Comparison of ENCODE assay signal across 15 mouse cellular contexts in genomic region chr12:102701691-102702207, GRCm38 (mm10). TPM values are rescaled to one million over a fixed set of nuclear protein-coding genes. Genes with fewer than 3 reads are reported as not detected.
DNase-seq lines count a peak whose midpoint lies in the region; ATAC-seq and TF ChIP-seq lines count a peak whose summit lies in the region.
"Had no signal": no experiment of that assay in that cellular context is flagged by ENCODE, and none has a peak within 500 bp of the region (broad histone marks: within the 10 kb centered on the region; RNA-seq: fewer than 3 reads in every experiment).

No protein-coding gene starts in this region.

- no peak for TF ChIP-seq POLR2A in ES-Bruce4 (IDR thresholded peaks at IDR 0.05; ENCODE audit: insufficient read depth, low read length)

- H3K4me2 ChIP-seq in forebrain, embryonic 11.5 days (ENCODE audit: low read depth, low read length, severe bottlenecking), result no peak overlapping the region
- peak overlapping the region; percentile 97 for H3K4me2 ChIP-seq in hindbrain, embryonic 12.5 days (replicated peaks)
- H3K4me2 ChIP-seq in midbrain, embryonic 14.5 days (ENCODE audit: low read length), result peak overlapping the region; percentile 79
- H3K4me2 ChIP-seq in liver, postnatal 0 days (ENCODE audit: low read depth, low read length), result no peak overlapping the region

- H3K27me3 ChIP-seq in forebrain, embryonic 10.5 days (ENCODE audit: poor library complexity, severe bottlenecking), result peaks cover 16% of the 10 kb centered on the region
- H3K27me3 ChIP-seq in forebrain, embryonic 11.5 days (ENCODE audit: control insufficient read depth, insufficient read depth, low read length), result no peaks in the 10 kb centered on the region
- H3K27me3 ChIP-seq in ES-Bruce4 (ENCODE audit: control insufficient read depth, insufficient read depth, low read length, poor library complexity, severe bottlenecking), result no peaks in the 10 kb centered on the region
- 0 out of 2 replicates have a peak, but pooled peaks cover 3% of the 10 kb centered on the region for H3K27me3 ChIP-seq in hindbrain, embryonic 12.5 days
- H3K27me3 ChIP-seq in midbrain, embryonic 14.5 days (ENCODE audit: control insufficient read depth, insufficient read depth, low read length), result no peaks in the 10 kb centered on the region
- H3K27me3 ChIP-seq in liver, postnatal 0 days (ENCODE audit: insufficient read depth, low read length), result no peaks in the 10 kb centered on the region

- ATAC-seq in forebrain, embryonic 11.5 days (replicated peaks; ENCODE audit: low FRiP score), result no peak
- ATAC-seq in hindbrain, embryonic 12.5 days (ENCODE audit: low FRiP score), result no peak
- no peak for ATAC-seq in midbrain, embryonic 14.5 days (ENCODE audit: low FRiP score, low TSS enrichment)
- ATAC-seq in liver, postnatal 0 days, result no peak

- peaks cover 85% of the 10 kb centered on the region for H3K4me1 ChIP-seq in forebrain, embryonic 10.5 days
- peaks cover 32% of the 10 kb centered on the region for H3K4me1 ChIP-seq in forebrain, embryonic 11.5 days (replicated peaks; ENCODE audit: control insufficient read depth, insufficient read depth, low read length)
- peaks cover 25% of the 10 kb centered on the region for H3K4me1 ChIP-seq in ES-Bruce4 (ENCODE audit: control insufficient read depth, insufficient read depth, low read length)
- H3K4me1 ChIP-seq in hindbrain, embryonic 12.5 days, result peaks cover 63% of the 10 kb centered on the region
- peaks cover 43% of the 10 kb centered on the region for H3K4me1 ChIP-seq in midbrain, embryonic 14.5 days (ENCODE audit: control insufficient read depth, insufficient read depth, low read length)
- peaks cover 69% of the 10 kb centered on the region for H3K4me1 ChIP-seq in liver, postnatal 0 days (ENCODE audit: insufficient read depth)

- no peak overlapping the region for H3K9ac ChIP-seq in forebrain, embryonic 11.5 days (ENCODE audit: low read length)
- H3K9ac ChIP-seq in ES-Bruce4 (ENCODE audit: low read depth, poor library complexity, severe bottlenecking), result peak overlapping the region; percentile 80; the same call in 1 of the 2 replicates
- H3K9ac ChIP-seq in hindbrain, embryonic 12.5 days, result no peak overlapping the region
- no peak overlapping the region for H3K9ac ChIP-seq in midbrain, embryonic 14.5 days (replicated peaks; ENCODE audit: low read length)
- H3K9ac ChIP-seq in liver, postnatal 0 days (replicated peaks), result no peak overlapping the region

- WGBS in forebrain, embryonic 10.5 days, result 91% methylated on average over 5 of the region's 5 CpGs
- 91% methylated on average over 5 of the region's 5 CpGs for WGBS in forebrain, embryonic 11.5 days
- WGBS in hindbrain, embryonic 12.5 days, result 82% methylated on average over 5 of the region's 5 CpGs
- 89% methylated on average over 5 of the region's 5 CpGs for WGBS in midbrain, embryonic 14.5 days
- 69% methylated on average over 5 of the region's 5 CpGs for WGBS in liver, postnatal 0 days (ENCODE audit: insufficient replicate concordance)

- no peak for DNase-seq in forebrain, embryonic 10.5 days (ENCODE audit: extremely low spot score, low spot score)
- no peak for DNase-seq in forebrain, embryonic 11.5 days (ENCODE audit: low spot score)
- DNase-seq in midbrain, embryonic 14.5 days, result no peak
- no peak for DNase-seq in urinary bladder, postnatal 10 days (ENCODE audit: low spot score)
- no peak for DNase-seq in left cerebral cortex, adult 18-20 months (ENCODE audit: low spot score in 2 of 2)
- no peak for DNase-seq in liver, postnatal 0 days

- H3K36me3 ChIP-seq in forebrain, embryonic 10.5 days (replicated peaks), result peaks cover 7% of the 10 kb centered on the region; the same call in 1 of the 2 replicates
- H3K36me3 ChIP-seq in forebrain, embryonic 11.5 days (ENCODE audit: control insufficient read depth, insufficient read depth, low read length), result no peaks in the 10 kb centered on the region
- no peaks in the 10 kb centered on the region for H3K36me3 ChIP-seq in ES-Bruce4 (ENCODE audit: control insufficient read depth, insufficient read depth, low read length, poor library complexity, severe bottlenecking)
- no peaks in the 10 kb centered on the region for H3K36me3 ChIP-seq in hindbrain, embryonic 12.5 days
- no peaks in the 10 kb centered on the region for H3K36me3 ChIP-seq in midbrain, embryonic 14.5 days (ENCODE audit: control insufficient read depth, insufficient read depth, low read length)
- no peaks in the 10 kb centered on the region for H3K36me3 ChIP-seq in liver, postnatal 0 days (replicated peaks; ENCODE audit: insufficient read depth, low read length)

- H3K27ac ChIP-seq in forebrain, embryonic 10.5 days, result peak overlapping the region; percentile 92
- H3K27ac ChIP-seq in forebrain, embryonic 11.5 days (ENCODE audit: low read depth, low read length), result no peak overlapping the region
- H3K27ac ChIP-seq in ES-Bruce4 (ENCODE audit: insufficient read depth, low read length), result peak overlapping the region; percentile 33; the same call in 1 of the 2 replicates
- H3K27ac ChIP-seq in hindbrain, embryonic 12.5 days, result no peak overlapping the region
- H3K27ac ChIP-seq in midbrain, embryonic 14.5 days (replicated peaks; ENCODE audit: low read depth, low read length), result no peak overlapping the region
- H3K27ac ChIP-seq in liver, postnatal 0 days (ENCODE audit: low read depth), result no peak overlapping the region

- H3K9me3 ChIP-seq in forebrain, embryonic 10.5 days, result no peaks in the 10 kb centered on the region
- H3K9me3 ChIP-seq in forebrain, embryonic 11.5 days (ENCODE audit: control insufficient read depth, low read length), result no peaks in the 10 kb centered on the region
- no peaks in the 10 kb centered on the region for H3K9me3 ChIP-seq in ES-Bruce4 (replicated peaks; ENCODE audit: control insufficient read depth, insufficient read depth, low read length, poor library complexity, severe bottlenecking)
- H3K9me3 ChIP-seq in hindbrain, embryonic 12.5 days (replicated peaks), result no peaks in the 10 kb centered on the region
- H3K9me3 ChIP-seq in midbrain, embryonic 14.5 days (ENCODE audit: control insufficient read depth, low read length), result no peaks in the 10 kb centered on the region
- no peaks in the 10 kb centered on the region for H3K9me3 ChIP-seq in liver, postnatal 0 days (ENCODE audit: low read length)

- no peak for TF ChIP-seq CTCF in ES-Bruce4 (IDR thresholded peaks at IDR 0.05; ENCODE audit: low read depth, low read length)
- TF ChIP-seq CTCF in liver, postnatal 0 days (IDR thresholded peaks at IDR 0.05; ENCODE audit: low read depth), result no peak

- TF ChIP-seq EP300 in ES-Bruce4 (IDR thresholded peaks at IDR 0.05; ENCODE audit: insufficient read depth, low read depth, low read length), result no peak
- no peak for TF ChIP-seq EP300 in liver, postnatal 0 days (IDR thresholded peaks at IDR 0.05; ENCODE audit: low read depth)

- no peak overlapping the region for H3K4me3 ChIP-seq in forebrain, embryonic 10.5 days
- no peak overlapping the region for H3K4me3 ChIP-seq in forebrain, embryonic 11.5 days (ENCODE audit: low read depth, low read length)
- peak overlapping the region; percentile 55; the same call in 1 of the 2 replicates for H3K4me3 ChIP-seq in ES-Bruce4 (ENCODE audit: low read depth, low read length)
- no peak overlapping the region for H3K4me3 ChIP-seq in hindbrain, embryonic 12.5 days
- H3K4me3 ChIP-seq in midbrain, embryonic 14.5 days (replicated peaks; ENCODE audit: low read depth, low read length), result no peak overlapping the region
- no peak overlapping the region for H3K4me3 ChIP-seq in liver, postnatal 0 days (ENCODE audit: low read depth, low read length)

RNA-seq across cellular contexts. Expression of gene Itpk1, which starts 3.0 kb away (rescaled TPM):
- 16.5 and 18.5 TPM in 2 replicates for polyA plus RNA-seq in forebrain, embryonic 10.5 days (2016; fragmentation: Nextera tagmentation; extraction: Ambion mirVana)
- 19.6 and 21.5 TPM in 2 replicates for polyA plus RNA-seq in forebrain, embryonic 11.5 days (2014; fragmentation: Nextera tagmentation; extraction: Ambion mirVana)
- polyA plus RNA-seq in ES-Bruce4 (2011; ENCODE audit: insufficient read depth, insufficient read length, low read depth, missing spikeins), result 40.4 and 44.0 TPM in 2 replicates
- polyA plus RNA-seq in hindbrain, embryonic 12.5 days (2016; fragmentation: Nextera tagmentation; extraction: Ambion mirVana), result 16.6 and 17.1 TPM in 2 replicates
- polyA plus RNA-seq in midbrain, embryonic 14.5 days (2014; fragmentation: Nextera tagmentation; extraction: Ambion mirVana), result 24.0 and 30.1 TPM in 2 replicates
- 10 to 100 TPM; 56.0 to 63.6 TPM for total RNA-seq in left cerebral cortex, adult 18-20 months (2021)
- polyA plus RNA-seq in liver, postnatal 0 days (2015; fragmentation: Nextera tagmentation; extraction: Ambion mirVana), result 3.6 TPM in 2 replicates

RNA-seq across cellular contexts. Expression of gene Moap1, which starts 41.7 kb away (rescaled TPM):
- polyA plus RNA-seq in forebrain, embryonic 10.5 days (2016; fragmentation: Nextera tagmentation; extraction: Ambion mirVana), result 33.8 and 36.5 TPM in 2 replicates
- polyA plus RNA-seq in forebrain, embryonic 11.5 days (2014; fragmentation: Nextera tagmentation; extraction: Ambion mirVana), result 31.9 and 34.4 TPM in 2 replicates
- polyA plus RNA-seq in ES-Bruce4 (2011; ENCODE audit: insufficient read depth, insufficient read length, low read depth, missing spikeins), result 6.7 and 7.5 TPM in 2 replicates
- 35.1 and 38.2 TPM in 2 replicates for polyA plus RNA-seq in hindbrain, embryonic 12.5 days (2016; fragmentation: Nextera tagmentation; extraction: Ambion mirVana)
- 60.0 and 63.6 TPM in 2 replicates for polyA plus RNA-seq in midbrain, embryonic 14.5 days (2014; fragmentation: Nextera tagmentation; extraction: Ambion mirVana)
- total RNA-seq in left cerebral cortex, adult 18-20 months (2021), result 10 to 100 TPM; 33.1 to 34.5 TPM
- 4.2 and 4.9 TPM in 2 replicates for polyA plus RNA-seq in liver, postnatal 0 days (2015; fragmentation: Nextera tagmentation; extraction: Ambion mirVana)

RNA-seq across cellular contexts. Expression of gene Tmem251, which starts 41.8 kb away (rescaled TPM):
- polyA plus RNA-seq in forebrain, embryonic 10.5 days (2016; fragmentation: Nextera tagmentation; extraction: Ambion mirVana), result 12.0 and 14.2 TPM in 2 replicates
- 12.7 and 14.0 TPM in 2 replicates for polyA plus RNA-seq in forebrain, embryonic 11.5 days (2014; fragmentation: Nextera tagmentation; extraction: Ambion mirVana)
- polyA plus RNA-seq in ES-Bruce4 (2011; ENCODE audit: insufficient read depth, insufficient read length, low read depth, missing spikeins), result 6.3 TPM in 2 replicates
- polyA plus RNA-seq in hindbrain, embryonic 12.5 days (2016; fragmentation: Nextera tagmentation; extraction: Ambion mirVana), result 10.8 and 11.7 TPM in 2 replicates
- 13.0 and 13.2 TPM in 2 replicates for polyA plus RNA-seq in midbrain, embryonic 14.5 days (2014; fragmentation: Nextera tagmentation; extraction: Ambion mirVana)
- total RNA-seq in left cerebral cortex, adult 18-20 months (2021), result 1 to 10 TPM; 5.1 to 5.7 TPM
- polyA plus RNA-seq in liver, postnatal 0 days (2015; fragmentation: Nextera tagmentation; extraction: Ambion mirVana), result 5.6 and 5.8 TPM in 2 replicates

RNA-seq across cellular contexts. Expression of gene Gm28051, which starts 55.8 kb away (rescaled TPM):
- polyA plus RNA-seq in forebrain, embryonic 10.5 days (2016; fragmentation: Nextera tagmentation; extraction: Ambion mirVana), result not detected in 2 replicates
- not detected in 2 replicates for polyA plus RNA-seq in forebrain, embryonic 11.5 days (2014; fragmentation: Nextera tagmentation; extraction: Ambion mirVana)
- polyA plus RNA-seq in ES-Bruce4 (2011; ENCODE audit: insufficient read depth, insufficient read length, low read depth, missing spikeins), result not detected in 2 replicates
- not detected in 2 replicates for polyA plus RNA-seq in hindbrain, embryonic 12.5 days (2016; fragmentation: Nextera tagmentation; extraction: Ambion mirVana)
- not detected in 2 replicates for polyA plus RNA-seq in midbrain, embryonic 14.5 days (2014; fragmentation: Nextera tagmentation; extraction: Ambion mirVana)
- not detected for total RNA-seq in left cerebral cortex, adult 18-20 months (2021)
- polyA plus RNA-seq in liver, postnatal 0 days (2015; fragmentation: Nextera tagmentation; extraction: Ambion mirVana), result not detected in 2 replicates
- total RNA-seq: heart, adult 18-20 months; heart, postnatal 14 days; layer of hippocampus, postnatal 25 days had no signal
- polyA plus RNA-seq: embryonic facial prominence, embryonic 14.5 days; kidney, embryonic 14.5 days; limb, embryonic 14.5 days; lung, adult 2 months had no signal

RNA-seq across cellular contexts. Expression of gene Gon7, which starts 55.9 kb away (rescaled TPM):
- 47.9 and 52.4 TPM in 2 replicates for polyA plus RNA-seq in forebrain, embryonic 10.5 days (2016; fragmentation: Nextera tagmentation; extraction: Ambion mirVana)
- 45.9 and 46.0 TPM in 2 replicates for polyA plus RNA-seq in forebrain, embryonic 11.5 days (2014; fragmentation: Nextera tagmentation; extraction: Ambion mirVana)
- 23.6 and 26.6 TPM in 2 replicates for polyA plus RNA-seq in ES-Bruce4 (2011; ENCODE audit: insufficient read depth, insufficient read length, low read depth, missing spikeins)
- 40.1 and 44.5 TPM in 2 replicates for polyA plus RNA-seq in hindbrain, embryonic 12.5 days (2016; fragmentation: Nextera tagmentation; extraction: Ambion mirVana)
- 44.9 and 51.8 TPM in 2 replicates for polyA plus RNA-seq in midbrain, embryonic 14.5 days (2014; fragmentation: Nextera tagmentation; extraction: Ambion mirVana)
- 10 to 100 TPM; 13.8 to 21.4 TPM for total RNA-seq in left cerebral cortex, adult 18-20 months (2021)
- polyA plus RNA-seq in liver, postnatal 0 days (2015; fragmentation: Nextera tagmentation; extraction: Ambion mirVana), result 10.8 and 13.0 TPM in 2 replicates

Comparison
In these comparisons a context has a peak if more than half of its experiments do, and no peak if none do; other contexts are left out.
1. H3K27ac ChIP-seq: peak in forebrain, embryonic 10.5 days (single experiment) and ES-Bruce4 (single experiment); none in forebrain, embryonic 11.5 days (single experiment), hindbrain, embryonic 12.5 days (single experiment), midbrain, embryonic 14.5 days (single experiment) and liver, postnatal 0 days (single experiment).
2. H3K4me2 ChIP-seq: peak in hindbrain, embryonic 12.5 days (single experiment) and midbrain, embryonic 14.5 days (single experiment); none in forebrain, embryonic 11.5 days (single experiment) and liver, postnatal 0 days (single experiment).